Mouse (Mus musculus) CD4-positive naive resting alpha-beta T cell, adult 57 days (primary cell): Measurements from ENCODE around the gene Tmem54. TPM values are rescaled to one million over a fixed set of nuclear protein-coding genes. Genes with fewer than 3 reads are reported as not detected.

Experiments
- total RNA-seq: library from RNA; stranded (reverse); gene quantifications from one replicate; pipeline ENCODE4 v1.2.4, GENCODE M21; 2023

Gene Tmem54
- total RNA-seq = not detected

DNA sequence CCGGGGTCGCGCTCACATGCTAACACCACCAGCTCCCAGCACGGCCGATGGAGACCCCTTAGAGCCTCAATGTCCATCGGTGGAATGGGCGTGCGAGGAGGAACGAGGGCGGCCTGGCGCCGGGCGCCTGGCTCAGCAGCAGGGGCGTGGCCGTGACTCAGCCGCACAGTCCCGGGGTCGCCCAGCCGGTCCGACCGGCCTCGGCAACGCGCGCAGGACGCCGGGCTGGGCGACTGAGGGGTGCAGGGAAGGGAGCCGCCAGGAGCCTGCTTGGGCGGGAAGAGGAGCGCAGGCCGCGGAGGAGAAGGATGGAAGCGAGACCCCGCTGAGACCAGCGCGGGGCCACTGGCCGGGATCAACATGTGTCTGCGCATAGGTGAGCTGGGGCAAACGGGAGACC, at the start of gene Tmem54:
Gene Tmem54, plus strand, starts transcription at position 193 of the 400 bp plus-strand sequence.

DNA sequence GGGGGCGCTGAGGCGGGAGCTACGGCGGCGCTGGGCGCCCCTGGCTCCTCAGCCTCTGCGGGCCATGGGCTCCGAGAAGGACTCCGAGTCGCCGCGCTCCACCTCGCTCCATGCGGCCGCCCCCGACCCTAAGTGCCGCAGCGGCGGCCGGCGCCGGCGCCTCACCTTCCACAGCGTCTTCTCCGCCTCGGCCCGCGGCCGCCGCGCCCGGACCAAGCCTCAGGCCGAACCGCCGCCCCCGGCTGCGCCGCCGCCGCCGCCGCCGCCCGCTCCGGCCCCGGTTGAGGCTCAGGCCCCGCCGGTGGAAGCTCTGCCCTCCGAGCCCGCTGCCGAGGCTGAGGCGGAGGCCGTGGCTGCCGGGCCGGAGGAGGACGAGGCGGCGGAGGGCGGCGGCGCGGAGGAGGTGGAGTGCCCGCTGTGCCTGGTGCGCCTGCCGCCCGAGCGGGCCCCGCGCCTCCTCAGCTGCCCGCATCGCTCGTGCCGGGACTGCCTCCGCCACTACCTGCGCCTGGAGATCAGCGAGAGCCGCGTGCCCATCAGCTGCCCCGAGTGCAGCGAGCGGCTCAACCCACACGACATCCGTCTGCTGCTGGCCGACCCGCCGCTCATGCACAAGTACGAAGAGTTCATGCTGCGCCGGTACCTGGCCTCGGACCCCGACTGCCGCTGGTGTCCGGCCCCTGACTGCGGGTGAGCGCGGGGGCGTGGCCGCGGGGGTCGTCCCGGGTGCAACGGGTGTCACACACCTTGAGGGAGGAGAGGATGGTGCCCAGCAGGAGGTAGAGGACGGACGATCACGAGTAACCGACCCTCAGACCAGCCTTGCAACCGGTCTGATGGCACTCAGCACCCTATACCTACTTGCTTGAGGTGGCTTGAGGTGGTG, 46.9 kb upstream of the Tmem54 start, which contains the start of gene Rnf19b:
Gene Rnf19b, plus strand, starts transcription at position 65 of the 886 bp plus-strand sequence.

DNA sequence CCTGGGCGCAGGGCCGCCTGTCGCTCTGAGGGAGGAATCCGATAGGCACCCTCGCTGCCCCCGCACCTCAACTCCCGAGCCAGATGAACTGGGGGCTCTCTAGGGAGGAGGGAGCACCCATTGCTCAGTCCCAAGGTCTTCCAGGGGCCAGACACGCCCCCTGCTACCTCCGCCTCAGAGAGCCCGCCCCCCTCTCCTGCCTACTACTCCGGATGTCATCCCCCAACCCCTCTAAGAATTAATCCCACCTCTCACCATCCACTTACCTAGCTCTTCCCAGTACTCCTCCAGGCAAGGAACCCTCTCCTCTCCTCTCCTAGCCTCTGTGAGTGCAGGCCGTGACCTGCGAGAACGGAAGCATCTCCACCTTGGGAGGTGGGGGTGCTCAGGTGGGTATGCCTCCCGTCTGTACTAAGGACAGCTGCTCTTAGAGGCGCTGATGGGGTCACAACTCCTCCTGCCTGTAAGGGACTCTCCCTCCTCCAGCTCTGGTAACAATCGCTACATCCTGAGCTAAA, 16.3 kb downstream of the Tmem54 start, which contains the start of gene Hpca:
Gene Hpca, minus strand, starts transcription at position 468 of the 518 bp plus-strand sequence.

DNA sequence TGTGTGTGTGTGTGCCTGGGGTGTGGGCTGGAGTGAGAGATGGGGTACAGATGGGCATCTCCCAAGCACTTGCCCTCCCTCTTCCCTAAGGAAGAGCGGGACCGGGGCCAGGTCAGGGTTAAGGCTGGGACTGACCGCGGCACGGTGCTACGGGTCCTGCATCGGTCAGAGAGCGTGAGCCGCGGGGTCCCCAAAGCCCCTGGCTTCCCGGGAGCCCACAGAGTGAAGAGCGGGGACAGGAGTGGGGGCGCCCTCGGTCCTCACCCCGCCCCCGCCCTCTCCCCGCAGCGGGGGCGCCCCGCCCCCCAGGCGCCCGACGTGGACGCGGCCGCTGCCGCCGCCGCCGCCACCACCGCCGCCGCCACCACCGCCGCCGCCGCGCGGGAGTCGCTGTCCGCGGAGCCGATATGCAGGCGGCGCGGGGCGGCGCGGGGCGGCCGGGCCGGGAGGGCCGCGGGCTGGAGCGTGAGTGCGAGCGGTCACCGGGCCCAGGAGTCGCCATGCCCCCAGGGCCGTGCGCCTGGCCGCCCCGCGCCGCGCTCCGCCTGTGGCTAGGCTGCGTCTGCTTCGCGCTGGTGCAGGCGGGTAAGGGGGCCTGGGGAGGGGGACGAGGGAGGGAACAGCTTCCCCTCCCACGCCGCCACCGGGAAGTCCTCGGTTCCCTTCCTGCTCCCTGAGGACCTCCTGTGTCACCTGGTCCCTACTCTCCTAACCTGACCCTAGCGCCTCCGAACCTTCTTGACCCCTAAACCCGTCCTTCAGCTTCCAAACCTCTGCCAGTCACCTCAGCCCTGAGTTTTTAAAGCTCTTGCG, 31.4 kb downstream of the Tmem54 start, which contains the start of gene Fndc5:
Gene Fndc5, plus strand, starts transcription at position 421 of the 813 bp plus-strand sequence.

Other genes with a start within 250 kb of the Tmem54 start
- 6.4 TPM for gene Trim62, start 222.0 kb upstream of the Tmem54 start, total RNA-seq
- not detected for gene Azin2, start 143.1 kb upstream of the Tmem54 start, total RNA-seq
- gene Ak2, start 113.6 kb upstream of the Tmem54 start, total RNA-seq = 57.8 TPM
- 70.2 TPM for gene Rnf19b, start 47.3 kb upstream of the Tmem54 start, total RNA-seq
- not detected for gene Hpca, start 16.5 kb downstream of the Tmem54 start, total RNA-seq
- gene Fndc5, start 31.5 kb downstream of the Tmem54 start, total RNA-seq = not detected
- 33.4 TPM for gene S100pbp, start 84.2 kb downstream of the Tmem54 start, total RNA-seq
- gene Yars, start 84.2 kb downstream of the Tmem54 start, total RNA-seq = 74.1 TPM
- 0.65 TPM for gene C77080, start 155.9 kb downstream of the Tmem54 start, total RNA-seq
- gene Sync, start 182.1 kb downstream of the Tmem54 start, total RNA-seq = not detected
- 132 TPM for gene Rbbp4, start 229.8 kb downstream of the Tmem54 start, total RNA-seq
- gene Zbtb8os, start 230.1 kb downstream of the Tmem54 start, total RNA-seq = 30.5 TPM